16 mouse cellular contexts compared by ENCODE assay signal in genomic region chr3:136348611-136349010, GRCm38 (mm10).
"Had no signal": no experiment of that assay in that cellular context is flagged by ENCODE, and none has a peak within 500 bp of the region (broad histone marks: within the 10 kb centered on the region; RNA-seq: fewer than 3 reads in every experiment).

No protein-coding gene starts in this region.

- H3K36me3 ChIP-seq: midbrain, embryonic 13.5 days; midbrain, embryonic 15.5 days; neural tube, embryonic 12.5 days; stomach, embryonic 15.5 days had no signal

- H3K27ac ChIP-seq: macrophage; midbrain, embryonic 13.5 days; midbrain, embryonic 15.5 days; neural tube, embryonic 12.5 days; stomach, embryonic 15.5 days; stomach, postnatal 0 days had no signal

- H3K4me1 ChIP-seq: megakaryocyte, embryonic 14.5 days; midbrain, embryonic 13.5 days; midbrain, embryonic 15.5 days; neural tube, embryonic 12.5 days; stomach, embryonic 15.5 days had no signal

- H3K9ac ChIP-seq: lung, embryonic 14.5 days; midbrain, embryonic 13.5 days; midbrain, embryonic 15.5 days; neural tube, embryonic 12.5 days; stomach, embryonic 15.5 days had no signal

- ATAC-seq: midbrain, embryonic 13.5 days; midbrain, embryonic 15.5 days had no signal

- H3K27me3 ChIP-seq: midbrain, embryonic 13.5 days; midbrain, embryonic 15.5 days; neural tube, embryonic 12.5 days; stomach, embryonic 15.5 days had no signal

- H3K4me3 ChIP-seq: megakaryocyte, embryonic 14.5 days; midbrain, embryonic 13.5 days; midbrain, embryonic 15.5 days; neural tube, embryonic 12.5 days; stomach, embryonic 15.5 days had no signal

- H3K4me2 ChIP-seq: lung, embryonic 14.5 days; midbrain, embryonic 11.5 days; midbrain, embryonic 13.5 days; midbrain, embryonic 15.5 days; neural tube, embryonic 12.5 days; stomach, embryonic 15.5 days had no signal

- H3K9me3 ChIP-seq: midbrain, embryonic 13.5 days; midbrain, embryonic 15.5 days; neural tube, embryonic 12.5 days; stomach, embryonic 15.5 days had no signal

- DNase-seq: lung, adult 18-20 months; lung, embryonic 14.5 days; lung, postnatal 14 days; lung, postnatal 36 days; right cerebral cortex, postnatal 14 days; thymus, adult 2 months; thymus, postnatal 25 days; thymus, postnatal 4 days had no signal
